Mouse (Mus musculus): Measurements from ENCODE around the gene Tsc22d4. TPM values are rescaled to one million over a fixed set of nuclear protein-coding genes. Genes with fewer than 3 reads are reported as not detected.

Tsc22d4 gene
- 77.2 and 105 TPM in 2 replicates for polyA plus RNA-seq (2012; rRNA removed)

DNA sequence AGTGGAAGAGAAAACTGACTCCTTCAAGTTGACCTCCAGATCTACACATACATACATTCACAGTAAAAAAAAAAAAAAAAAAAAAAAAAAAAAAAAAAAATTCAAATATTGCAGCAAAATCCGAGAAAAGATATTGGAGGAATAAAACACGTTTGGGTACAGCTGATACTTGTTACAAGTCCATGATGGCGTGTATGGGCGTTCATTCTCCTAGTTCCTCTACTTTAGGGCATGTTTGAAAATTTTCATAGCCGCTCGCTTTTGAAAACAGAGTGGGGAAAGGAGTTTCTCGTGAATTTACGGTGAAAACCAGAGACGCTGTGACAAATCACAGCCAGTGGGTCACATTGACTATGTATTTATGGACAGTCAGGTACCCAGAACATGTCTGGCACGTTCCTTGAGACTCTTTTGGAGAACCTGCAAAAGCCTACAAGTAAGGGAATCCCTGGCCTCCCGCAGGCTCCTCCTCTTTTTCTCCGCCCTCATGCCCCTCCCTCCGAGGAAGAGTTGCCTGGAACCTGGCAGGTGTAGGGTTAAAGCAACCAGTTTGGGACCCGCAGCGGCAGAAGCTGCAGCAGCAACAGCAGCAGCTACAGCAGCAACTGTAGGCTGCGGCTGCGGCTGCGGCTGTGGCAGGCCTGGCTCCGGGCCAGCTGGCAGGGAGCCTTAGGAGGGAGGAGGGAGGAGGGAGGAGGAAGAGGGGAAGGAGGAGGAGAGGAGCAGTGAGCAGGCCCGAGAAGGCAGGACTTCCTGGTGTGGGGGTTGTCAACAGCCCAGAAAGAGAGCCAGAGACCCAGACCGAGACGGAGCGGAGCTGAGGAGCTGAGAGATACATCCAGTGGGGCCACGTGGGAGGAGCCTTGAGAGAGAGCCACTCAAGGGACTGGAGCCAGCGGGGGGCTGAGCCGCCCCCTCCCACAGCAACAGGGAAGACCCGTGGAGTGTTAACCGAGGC is at the start of gene Tsc22d4:
Gene Tsc22d4, plus strand, starts transcription at position 517 of the 958 bp plus-strand sequence.

GRCm38 (mm10) chr5:137741023-137741931 is 4.3 kb upstream of the Tsc22d4 start, which contains the start of gene Nyap1:
TSS of gene Nyap1 (minus strand) at chr5:137741607.

DNA sequence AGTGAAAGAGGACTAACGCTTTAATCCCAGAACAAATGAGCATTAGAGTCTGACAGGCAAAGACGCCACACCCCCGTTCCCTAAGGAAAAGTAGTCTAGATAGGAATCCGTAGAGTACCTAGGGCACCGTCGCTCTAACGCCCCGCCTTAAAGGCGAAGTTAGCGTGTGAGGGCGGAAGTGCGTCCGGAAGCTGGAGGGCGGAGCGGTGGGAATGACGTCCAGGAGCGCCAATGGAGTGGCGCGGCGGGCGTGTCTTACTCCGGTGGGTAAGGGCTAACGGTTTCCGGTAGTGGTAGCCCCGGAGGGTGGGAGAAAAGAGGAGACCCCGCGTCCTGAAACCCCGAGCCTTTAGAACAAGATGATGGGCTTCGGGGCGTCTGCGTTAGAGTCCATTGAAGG is 33.1 kb downstream of the Tsc22d4 start, which contains the start of gene Ppp1r35:
Gene Ppp1r35, plus strand, starts transcription at position 215 of the 400 bp plus-strand sequence.

GRCm38 (mm10) chr5:137787151-137787928 is 41.8 kb downstream of the Tsc22d4 start, which contains the start of the genes Mepce and Zcwpw1:
TSS of gene Mepce (minus strand) at chr5:137787655.
TSS of gene Zcwpw1 (plus strand) at chr5:137787798.

Other genes with a start within 250 kb of the Tsc22d4 start
- gene Pop7, start 243.2 kb upstream of the Tsc22d4 start, polyA plus RNA-seq (2012; rRNA removed), result 24.5 and 34.1 TPM in 2 replicates
- gene Gigyf1, start 227.2 kb upstream of the Tsc22d4 start, polyA plus RNA-seq (2012; rRNA removed), result 9.9 and 13.0 TPM in 2 replicates
- gene Epo, start 212.5 kb upstream of the Tsc22d4 start, polyA plus RNA-seq (2012; rRNA removed), result not detected in 2 replicates
- gene Gnb2, start 212.2 kb upstream of the Tsc22d4 start, polyA plus RNA-seq (2012; rRNA removed), result 621 and 843 TPM in 2 replicates
- gene Actl6b, start 192.2 kb upstream of the Tsc22d4 start, polyA plus RNA-seq (2012; rRNA removed), result 0.78 and 1.4 TPM in 2 replicates
- gene Tfr2, start 175.9 kb upstream of the Tsc22d4 start, polyA plus RNA-seq (2012; rRNA removed), result 0.61 and 0.76 TPM in 2 replicates
- 93.4 and 111 TPM in 2 replicates for gene Mospd3, start 144.7 kb upstream of the Tsc22d4 start, polyA plus RNA-seq (2012; rRNA removed)
- 82.5 and 87.8 TPM in 2 replicates for gene Pcolce, start 131.9 kb upstream of the Tsc22d4 start, polyA plus RNA-seq (2012; rRNA removed)
- gene Fbxo24, start 116.7 kb upstream of the Tsc22d4 start, polyA plus RNA-seq (2012; rRNA removed), result 0.65 and 0.66 TPM in 2 replicates
- gene Lrch4, start 116.6 kb upstream of the Tsc22d4 start, polyA plus RNA-seq (2012; rRNA removed), result 19.9 and 26.0 TPM in 2 replicates
- 13.3 and 15.3 TPM in 2 replicates for gene Gm20605, start 116.6 kb upstream of the Tsc22d4 start, polyA plus RNA-seq (2012; rRNA removed)
- gene Sap25, start 104.4 kb upstream of the Tsc22d4 start, polyA plus RNA-seq (2012; rRNA removed), result 68.8 and 109 TPM in 2 replicates
- gene Irs3, start 100.0 kb upstream of the Tsc22d4 start, polyA plus RNA-seq (2012; rRNA removed), result 0.51 and 0.54 TPM in 2 replicates
- 10.0 and 11.3 TPM in 2 replicates for gene Agfg2, start 61.0 kb upstream of the Tsc22d4 start, polyA plus RNA-seq (2012; rRNA removed)
- 3.5 and 5.9 TPM in 2 replicates for gene Nyap1, start 4.1 kb upstream of the Tsc22d4 start, polyA plus RNA-seq (2012; rRNA removed)
- gene Ppp1r35, start 33.1 kb downstream of the Tsc22d4 start, polyA plus RNA-seq (2012; rRNA removed), result 33.3 and 51.9 TPM in 2 replicates
- 9.1 and 12.3 TPM in 2 replicates for gene Mepce, start 41.9 kb downstream of the Tsc22d4 start, polyA plus RNA-seq (2012; rRNA removed)
- gene Zcwpw1, start 42.1 kb downstream of the Tsc22d4 start, polyA plus RNA-seq (2012; rRNA removed), result 0.03 and 0.16 TPM in 2 replicates
- 0.38 and 1.1 TPM in 2 replicates for gene Pilra, start 90.6 kb downstream of the Tsc22d4 start, polyA plus RNA-seq (2012; rRNA removed)
- 1.5 and 2.7 TPM in 2 replicates for gene Pilrb1, start 112.4 kb downstream of the Tsc22d4 start, polyA plus RNA-seq (2012; rRNA removed)
- 0.54 and 1.1 TPM in 2 replicates for gene Pilrb2, start 126.1 kb downstream of the Tsc22d4 start, polyA plus RNA-seq (2012; rRNA removed)
- gene Cyp3a13, start 175.9 kb downstream of the Tsc22d4 start, polyA plus RNA-seq (2012; rRNA removed), result 0.75 and 0.96 TPM in 2 replicates
- 0.04 and 0.17 TPM in 2 replicates for gene Gjc3, start 217.4 kb downstream of the Tsc22d4 start, polyA plus RNA-seq (2012; rRNA removed)
- 0.29 and 0.66 TPM in 2 replicates for gene Azgp1, start 235.8 kb downstream of the Tsc22d4 start, polyA plus RNA-seq (2012; rRNA removed)

Data from stomach, adult 2 months (tissue).